Mouse (Mus musculus): ENCODE results near the gene Acy3.
A peak's percentile ranks its signal among the peaks of the same experiment; 100 is the strongest.
"Not testable (repeated sequence)": the region's sequence is repeated elsewhere in the genome, so short reads cannot be mapped to it uniquely, and the experiment has no call there.

Acy3 gene

DNA sequence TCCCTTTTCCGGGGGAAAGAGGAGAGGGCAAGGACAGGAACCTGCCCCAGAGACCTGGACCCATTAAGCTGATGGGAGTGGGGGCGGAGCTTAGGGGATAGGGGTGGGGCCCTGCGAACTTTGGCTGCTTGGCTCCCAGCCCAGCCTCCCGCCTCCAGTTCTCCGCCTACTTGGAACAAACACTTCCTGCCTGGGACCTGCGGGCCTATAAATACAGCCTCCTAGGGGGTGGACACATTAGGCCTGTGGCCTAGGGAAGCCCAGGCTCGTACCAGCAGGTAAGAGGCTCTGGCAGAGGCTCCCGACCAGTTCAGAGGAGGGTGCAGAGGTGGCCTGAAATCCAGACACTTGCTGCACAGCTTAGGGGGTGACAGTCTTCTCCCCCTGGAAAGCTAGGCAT, at the start of gene Acy3:
Gene Acy3, plus strand, starts transcription at position 237 of the 400 bp plus-strand sequence.
- no peak for DNase-seq (ENCODE audit: low read depth in 2 of 2, low spot score in 2 of 2)

- DNase-seq (ENCODE audit: low read depth in 2 of 2, low spot score in 2 of 2) = no peak
Measured at GRCm38 (mm10) chr19:3942315-3942714, 44.1 kb upstream of the Acy3 start.

- DNase-seq (ENCODE audit: low read depth in 2 of 2, low spot score in 2 of 2) = peak in 1 of 2 experiments; percentile 18
Measured at GRCm38 (mm10) chr19:3942986-3943735, 43.2 kb upstream of the Acy3 start.

GRCm38 (mm10) chr19:3945872-3946564, 40.4 kb upstream of the Acy3 start:
- DNase-seq (ENCODE audit: low read depth in 2 of 2, low spot score in 2 of 2) = peak in 1 of 2 experiments; percentile 54

DNA sequence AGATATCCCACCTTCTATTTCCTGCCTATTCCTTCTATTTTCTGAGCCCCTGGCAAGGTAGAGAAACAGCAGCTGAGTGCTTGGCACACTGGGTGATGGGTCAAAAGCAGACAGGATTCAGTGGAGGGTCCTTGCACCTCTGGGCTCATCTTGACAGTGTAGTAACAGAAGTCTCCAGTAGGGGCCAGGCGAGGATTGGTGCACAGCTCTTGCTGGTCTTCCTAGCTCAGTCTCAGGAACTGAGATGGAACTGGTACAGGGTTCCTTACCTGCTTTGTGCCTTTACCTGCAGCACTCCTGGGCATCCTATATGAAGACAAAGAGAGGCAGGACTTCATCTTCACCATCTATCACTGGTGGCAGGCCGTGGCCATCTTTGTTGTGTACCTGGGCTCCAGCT, 39.7 kb upstream of the Acy3 start:
- peak; percentile 54 to 65 for DNase-seq (ENCODE audit: low read depth in 2 of 2, low spot score in 2 of 2)

GRCm38 (mm10) chr19:3947813-3948212, 38.6 kb upstream of the Acy3 start:
- DNase-seq (ENCODE audit: low read depth in 2 of 2, low spot score in 2 of 2) = no peak

DNA sequence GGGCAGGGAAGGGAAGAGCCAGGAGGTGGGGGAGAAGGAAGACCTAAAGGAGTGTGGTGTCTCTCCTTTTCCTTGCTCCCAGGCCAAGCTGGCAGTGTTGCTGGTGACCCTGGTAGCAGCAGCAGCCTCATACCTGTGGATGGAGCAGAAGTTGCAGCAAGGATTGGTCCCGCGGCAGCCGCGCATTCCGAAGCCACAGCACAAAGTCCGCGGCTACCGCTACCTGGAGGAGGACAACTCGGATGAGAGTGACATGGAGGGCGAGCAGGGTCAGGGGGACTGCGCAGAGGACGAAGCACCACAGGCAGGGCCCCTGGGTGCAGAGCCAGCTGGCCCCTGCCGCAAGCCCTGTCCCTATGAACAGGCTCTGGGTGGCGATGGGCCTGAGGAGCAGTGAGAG, 37.8 kb upstream of the Acy3 start:
- DNase-seq (ENCODE audit: low read depth in 2 of 2, low spot score in 2 of 2) = no peak

DNA sequence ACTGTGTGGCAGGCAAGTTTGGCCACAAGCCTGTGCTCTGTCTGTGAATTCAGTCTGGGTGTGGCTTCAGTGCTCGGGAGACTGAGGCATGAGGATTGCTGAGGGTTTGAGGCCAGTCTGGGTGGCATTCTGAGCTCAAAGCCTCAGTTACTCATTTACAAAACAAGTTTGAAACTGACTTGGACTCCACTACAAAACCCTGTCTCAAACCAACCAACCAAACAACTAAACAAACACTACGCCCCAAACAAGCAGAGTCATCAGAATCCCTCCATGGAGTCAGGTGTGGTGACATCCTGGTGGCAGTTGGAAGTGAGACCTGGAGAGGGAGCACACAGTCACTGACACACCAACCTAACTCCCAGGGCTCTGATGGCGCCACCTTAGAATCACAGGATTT, 36.0 kb upstream of the Acy3 start:
- no peak for DNase-seq (ENCODE audit: low read depth in 2 of 2, low spot score in 2 of 2)

DNA sequence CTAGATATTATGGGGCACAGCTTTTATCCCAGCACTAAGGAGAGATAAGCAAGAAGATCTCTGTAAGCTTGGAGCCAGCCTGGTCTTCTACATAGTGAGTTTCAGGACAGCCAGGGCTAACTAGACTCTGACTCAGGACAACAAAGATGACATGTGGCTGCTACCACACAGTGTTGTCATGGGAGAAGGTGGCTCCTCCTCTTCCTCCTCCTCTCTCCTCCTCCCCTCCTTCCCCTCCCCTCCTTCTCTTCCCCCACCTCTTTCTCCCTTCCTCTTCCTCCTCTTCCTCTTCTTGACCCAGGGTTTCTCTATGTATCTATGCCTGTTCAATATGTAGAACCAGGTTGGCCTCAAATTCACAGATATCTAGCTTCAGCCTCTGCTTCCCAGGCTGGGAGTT, 34.9 kb upstream of the Acy3 start:
- no peak for DNase-seq (ENCODE audit: low read depth in 2 of 2, low spot score in 2 of 2)

- DNase-seq (ENCODE audit: low read depth in 2 of 2, low spot score in 2 of 2) = no peak
Measured at GRCm38 (mm10) chr19:3952099-3952498, 34.3 kb upstream of the Acy3 start.

DNA sequence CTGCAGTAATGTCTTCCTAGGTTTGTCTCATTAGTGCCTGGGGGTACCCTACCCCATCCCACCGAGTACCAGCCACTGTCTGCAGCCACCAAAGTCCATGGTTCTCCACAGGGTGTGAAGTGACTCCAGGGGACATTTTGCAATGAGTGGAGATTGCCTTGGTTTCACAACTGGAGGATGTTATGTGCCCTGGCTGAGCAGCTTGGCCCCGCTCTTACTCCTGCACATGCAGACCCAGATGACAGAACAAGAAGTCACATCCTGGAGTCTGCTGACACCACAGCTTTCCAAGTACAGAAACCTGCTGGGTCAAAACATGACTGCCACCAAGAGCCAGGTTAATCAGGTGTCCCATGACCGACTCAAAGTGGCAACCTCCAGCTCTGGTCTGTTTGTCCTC, 31.3 kb upstream of the Acy3 start:
- no peak for DNase-seq (ENCODE audit: low read depth in 2 of 2, low spot score in 2 of 2)

DNA sequence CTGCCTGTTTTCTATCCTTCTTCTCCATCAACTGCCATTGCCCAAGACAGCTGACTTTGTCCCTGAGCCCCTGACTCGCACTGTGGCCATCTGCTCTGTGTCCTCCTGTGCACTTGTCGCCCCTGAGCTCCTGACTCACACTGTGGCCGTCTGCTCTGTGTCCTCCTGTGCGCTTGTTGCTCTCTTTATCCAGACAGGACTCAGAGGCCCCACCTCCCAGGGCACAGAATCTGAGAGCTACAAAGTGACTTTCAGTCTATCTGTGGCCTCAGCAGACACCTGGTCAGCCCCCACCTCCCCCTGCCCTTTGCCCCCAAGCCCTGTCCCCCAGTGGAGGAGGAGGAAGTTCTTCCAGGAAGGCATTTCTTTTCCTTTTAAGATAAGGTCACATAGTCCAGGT, 30.6 kb upstream of the Acy3 start:
- no peak for DNase-seq (ENCODE audit: low read depth in 2 of 2, low spot score in 2 of 2)

DNA sequence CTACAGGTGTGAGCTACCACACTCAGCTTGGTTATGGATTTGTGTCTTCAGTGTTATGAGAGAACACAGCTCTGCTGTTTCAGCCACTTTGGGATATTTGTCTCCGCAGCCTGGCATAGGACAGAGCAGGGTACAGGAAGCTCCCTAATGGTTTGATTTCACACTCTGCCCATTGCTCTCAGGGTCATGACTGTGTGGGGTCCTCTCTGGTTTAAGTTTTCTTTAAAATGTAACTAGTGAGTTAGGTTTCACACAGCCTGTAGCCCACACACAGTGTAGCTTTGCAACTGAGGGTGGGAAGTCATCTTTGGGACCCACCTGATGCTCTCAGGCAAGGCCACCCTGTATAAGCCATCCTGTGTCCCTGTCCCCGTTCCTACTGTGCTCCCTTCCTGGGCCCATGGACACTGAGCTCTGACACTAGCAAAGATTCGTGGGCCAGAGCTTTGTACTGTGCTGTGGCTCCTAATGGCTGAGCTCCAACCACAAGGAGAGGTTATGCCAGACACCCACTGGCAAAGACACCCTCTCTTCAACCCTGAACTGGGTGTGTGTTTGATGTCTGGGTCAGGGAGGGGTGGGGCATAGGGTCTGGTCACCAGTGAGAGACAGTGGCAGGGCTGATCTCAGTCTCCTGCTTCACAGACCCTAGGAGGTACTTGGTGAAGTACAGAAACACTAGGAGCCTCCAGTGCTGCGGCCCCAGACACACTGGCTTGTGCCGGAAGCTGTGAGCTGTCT, 28.9 kb upstream of the Acy3 start:
- DNase-seq (ENCODE audit: low read depth in 2 of 2, low spot score in 2 of 2) = not testable (repeated sequence)

DNA sequence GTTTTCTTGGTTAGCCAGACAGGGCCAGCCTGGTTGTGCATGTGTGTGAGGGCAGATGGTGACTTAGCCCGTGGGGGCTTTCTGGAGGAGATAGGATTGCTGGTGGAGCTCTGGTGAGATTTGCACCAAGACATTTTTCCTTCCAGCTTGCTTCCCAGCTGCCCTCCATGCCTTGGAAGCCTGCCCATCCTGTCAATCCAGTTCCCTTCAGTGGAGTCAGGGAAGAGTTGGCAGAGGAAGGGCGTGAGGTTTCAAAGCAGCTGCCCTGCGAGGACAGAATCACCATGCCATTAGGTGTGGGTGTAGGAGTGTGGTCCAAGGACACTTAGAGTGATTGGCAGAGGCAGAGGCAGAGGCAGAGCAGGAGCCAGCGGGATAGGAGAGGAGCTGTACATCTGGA, 27.9 kb upstream of the Acy3 start, which contains the start of gene Aldh3b3:
Gene Aldh3b3, plus strand, starts transcription at position 176 of the 400 bp plus-strand sequence.
- no peak for DNase-seq (ENCODE audit: low read depth in 2 of 2, low spot score in 2 of 2)

DNA sequence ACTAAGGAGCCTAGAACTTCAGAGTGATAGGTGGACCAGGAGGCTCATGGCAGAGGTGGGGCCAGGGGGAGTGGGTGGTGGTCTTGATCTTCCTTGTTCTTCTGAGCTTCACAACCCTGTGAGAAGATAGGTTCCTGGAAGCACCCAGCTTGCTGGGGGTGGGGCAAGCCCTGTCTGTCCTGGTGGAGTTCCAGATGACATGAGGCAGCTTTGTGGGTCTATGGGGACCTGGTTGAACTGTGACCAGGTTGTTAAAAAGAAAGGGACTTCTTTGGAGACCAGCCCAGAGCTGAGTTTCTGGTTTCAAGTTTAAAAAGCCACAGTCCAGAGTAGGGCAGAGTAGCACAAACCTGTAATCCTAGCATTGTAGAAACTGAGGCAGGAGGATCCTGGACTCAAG, 27.3 kb upstream of the Acy3 start:
- DNase-seq (ENCODE audit: low read depth in 2 of 2, low spot score in 2 of 2) = no peak

- no peak for DNase-seq (ENCODE audit: low read depth in 2 of 2, low spot score in 2 of 2)
Measured at GRCm38 (mm10) chr19:3960211-3960610, 26.2 kb upstream of the Acy3 start.

DNA sequence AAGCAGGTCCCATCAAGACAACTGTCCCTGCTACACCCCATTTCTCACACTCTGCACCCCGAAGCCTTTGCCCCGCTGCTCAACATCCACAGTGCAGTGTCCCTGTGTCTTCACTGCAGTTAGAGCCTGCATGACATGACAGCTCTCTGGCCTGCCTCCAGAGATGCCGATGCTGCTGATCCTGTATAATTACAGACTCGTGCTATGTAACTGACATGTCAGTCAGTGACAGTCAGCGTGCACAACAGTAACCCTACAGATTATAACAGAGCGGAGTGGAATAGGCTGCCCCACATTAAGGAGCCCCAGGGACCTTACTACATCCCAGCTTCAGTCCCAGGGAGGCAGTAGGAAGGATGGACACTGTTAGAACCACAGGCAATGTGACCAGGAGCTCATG, 24.6 kb upstream of the Acy3 start:
- not testable (repeated sequence) for DNase-seq (ENCODE audit: low read depth in 2 of 2, low spot score in 2 of 2)

GRCm38 (mm10) chr19:3962469-3962868, 23.9 kb upstream of the Acy3 start:
- no peak for DNase-seq (ENCODE audit: low read depth in 2 of 2, low spot score in 2 of 2)

- no peak for DNase-seq (ENCODE audit: low read depth in 2 of 2, low spot score in 2 of 2)
Measured at GRCm38 (mm10) chr19:3964030-3964429, 22.3 kb upstream of the Acy3 start.

- no peak for DNase-seq (ENCODE audit: low read depth in 2 of 2, low spot score in 2 of 2)
Measured at GRCm38 (mm10) chr19:3966330-3967075, 19.9 kb upstream of the Acy3 start.

- no peak for DNase-seq (ENCODE audit: low read depth in 2 of 2, low spot score in 2 of 2)
Measured at GRCm38 (mm10) chr19:3967258-3967657, 19.1 kb upstream of the Acy3 start.
